Mouse (Mus musculus): ENCODE data around the gene Myo18a. TPM values are rescaled to one million over a fixed set of nuclear protein-coding genes. Genes with fewer than 3 reads are reported as not detected.
A peak's percentile ranks its signal among the peaks of the same experiment; 100 is the strongest.

The Myo18a gene
- polyA plus RNA-seq, 1 experiment: 67.3 TPM

DNA sequence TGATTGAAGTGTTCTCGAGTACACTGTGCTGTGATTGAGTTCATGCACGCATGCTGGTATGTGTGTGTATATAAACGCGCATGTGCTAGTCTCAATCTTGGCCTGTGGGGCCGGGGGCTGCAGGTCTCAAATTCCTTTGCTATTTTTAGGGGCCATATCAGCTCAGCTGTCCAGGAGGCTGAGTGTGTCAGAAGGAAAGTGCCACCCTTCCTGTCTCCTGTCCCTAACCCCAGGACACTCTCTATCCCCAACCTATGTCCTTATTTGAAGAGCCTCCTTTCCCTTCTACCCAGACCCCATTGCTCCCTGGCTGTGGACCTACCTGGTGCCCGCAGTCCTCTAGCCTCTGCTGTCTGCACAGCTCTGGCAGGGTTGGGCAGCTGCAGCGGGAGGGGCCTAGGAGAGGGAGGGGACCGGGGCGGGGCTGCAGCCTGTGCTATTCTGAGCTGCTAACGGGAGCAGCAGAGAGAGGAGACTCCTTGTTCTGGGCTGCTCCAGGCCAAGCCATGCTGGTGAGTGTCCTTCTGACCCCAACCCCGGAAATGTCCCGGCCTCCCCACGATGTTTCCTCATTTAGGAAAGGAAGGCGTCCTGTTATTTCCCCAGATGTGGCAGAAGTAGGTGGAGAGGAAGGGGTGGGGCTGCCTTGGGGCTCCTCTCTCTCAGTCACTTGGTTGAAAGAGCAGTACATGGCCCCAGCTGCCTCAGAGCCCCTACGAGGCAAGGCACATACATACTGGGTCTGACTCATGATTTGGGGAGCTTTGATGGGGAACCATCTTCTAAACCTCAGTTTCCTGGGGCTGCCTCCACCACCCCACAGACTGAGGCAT, 38.0 kb downstream of the Myo18a start:
- DNase-seq (ENCODE audit: low read depth): no peak
- TF ChIP-seq CTCF (IDR thresholded peaks at IDR 0.05; ENCODE audit: borderline replicate concordance, extremely low read depth, insufficient read depth, insufficient read length) (no peak), POLR2A (IDR thresholded peaks at IDR 0.05; ENCODE audit: borderline replicate concordance, extremely low read depth, insufficient read depth, insufficient read length, poor library complexity, severe bottlenecking) (no peak)

DNA sequence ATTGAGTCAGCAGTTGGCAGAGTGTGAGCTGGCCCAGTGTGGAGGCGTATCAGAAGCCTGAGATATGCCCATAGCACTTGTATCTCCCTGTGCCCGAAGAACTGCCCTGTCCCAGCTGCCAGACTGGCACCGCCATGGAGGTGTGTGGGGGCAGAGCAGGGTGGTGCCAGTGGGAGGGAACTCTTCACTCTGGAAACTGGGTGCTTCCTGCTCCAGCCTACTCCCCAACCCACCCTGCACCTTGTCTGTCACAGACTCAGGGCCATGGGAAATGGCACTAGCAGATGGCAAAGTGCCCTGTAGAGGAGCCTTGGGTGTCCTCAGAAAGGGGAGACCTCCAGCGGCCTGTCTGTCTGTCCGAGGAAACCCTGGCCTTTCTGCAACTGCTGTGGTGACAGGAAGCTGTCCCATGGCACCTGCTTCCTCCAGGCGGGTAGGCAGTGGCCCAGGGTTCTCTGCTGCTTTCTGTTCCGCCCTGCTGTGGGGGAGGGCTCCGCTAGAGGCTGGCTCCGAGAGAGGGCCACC, 39.4 kb downstream of the Myo18a start:
- DNase-seq (ENCODE audit: low read depth): no peak
- TF ChIP-seq CTCF (IDR thresholded peaks at IDR 0.05; ENCODE audit: borderline replicate concordance, extremely low read depth, insufficient read depth, insufficient read length) (no peak), POLR2A (IDR thresholded peaks at IDR 0.05; ENCODE audit: borderline replicate concordance, extremely low read depth, insufficient read depth, insufficient read length, poor library complexity, severe bottlenecking) (no peak)

DNA sequence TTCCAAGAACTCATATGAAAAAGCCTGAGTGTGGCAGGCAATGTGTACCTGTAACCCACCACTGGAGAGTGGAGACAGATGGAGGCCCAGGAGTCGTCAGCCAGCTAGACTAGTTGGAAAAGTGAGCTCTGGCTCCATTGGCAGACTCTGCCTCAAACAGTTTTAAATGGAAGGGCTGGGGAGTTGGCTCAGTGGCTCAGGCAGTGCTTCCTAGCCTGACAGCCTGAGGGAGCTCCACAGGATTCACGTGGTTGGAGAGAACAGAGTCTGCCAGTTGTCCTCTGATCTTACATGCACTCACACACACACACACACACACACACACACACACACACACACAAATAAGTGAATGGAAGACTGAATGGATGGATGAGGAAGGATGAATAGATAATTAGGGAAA, 43.2 kb downstream of the Myo18a start:
- no peak for TF ChIP-seq POLR2A (IDR thresholded peaks at IDR 0.05; ENCODE audit: borderline replicate concordance, extremely low read depth, insufficient read depth, insufficient read length, poor library complexity, severe bottlenecking)
- 0 out of 2 replicates have a peak, but pooled peaks have one; percentile 2 for TF ChIP-seq CTCF (IDR thresholded peaks at IDR 0.05; ENCODE audit: borderline replicate concordance, extremely low read depth, insufficient read depth, insufficient read length)
- peak; percentile 73 for DNase-seq (ENCODE audit: low read depth)

DNA sequence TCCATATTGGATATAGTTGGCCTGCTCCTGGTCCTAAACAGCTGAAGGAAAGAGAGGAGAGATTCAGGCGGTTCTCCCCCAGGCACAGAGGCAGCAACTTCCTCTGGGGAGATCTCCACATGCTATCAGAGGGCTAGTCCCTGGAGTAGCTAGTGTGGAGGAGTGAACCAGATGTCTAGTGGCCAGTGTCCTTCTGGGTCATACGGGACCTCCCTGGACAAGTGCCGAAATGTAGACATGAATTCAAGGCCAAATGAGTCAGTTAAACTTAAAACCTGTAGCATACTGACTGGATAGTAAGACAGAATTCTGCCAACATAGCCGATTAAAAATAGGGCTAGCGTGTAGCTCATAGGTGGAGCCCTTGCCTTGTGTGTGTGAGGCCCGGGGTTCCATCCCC, 43.8 kb downstream of the Myo18a start:
- no peak for DNase-seq (ENCODE audit: low read depth)
- TF ChIP-seq POLR2A (IDR thresholded peaks at IDR 0.05; ENCODE audit: borderline replicate concordance, extremely low read depth, insufficient read depth, insufficient read length, poor library complexity, severe bottlenecking): no peak
- TF ChIP-seq CTCF (IDR thresholded peaks at IDR 0.05; ENCODE audit: borderline replicate concordance, extremely low read depth, insufficient read depth, insufficient read length): no peak

DNA sequence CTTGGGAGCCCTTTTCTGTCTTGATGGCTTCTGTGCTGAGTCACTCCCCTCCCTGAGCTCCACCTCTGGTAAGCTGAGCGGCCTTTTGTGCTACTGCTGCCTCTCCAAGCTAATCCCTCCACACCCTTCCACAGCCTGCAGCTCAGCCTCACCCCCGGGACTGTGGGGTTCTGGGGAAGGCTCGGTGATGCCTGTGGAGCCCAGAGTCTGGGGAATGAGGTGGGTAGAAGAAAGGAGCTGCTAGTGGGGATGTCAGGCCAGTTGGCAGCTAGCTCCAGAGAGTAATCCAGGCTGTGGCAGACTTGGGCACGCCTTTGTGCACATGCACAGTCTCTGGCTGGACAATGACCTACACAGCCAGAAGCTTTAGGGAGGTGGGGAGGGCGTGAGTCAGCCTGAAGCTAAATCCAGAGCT, 45.0 kb downstream of the Myo18a start:
- no peak for DNase-seq (ENCODE audit: low read depth)
- TF ChIP-seq CTCF (IDR thresholded peaks at IDR 0.05; ENCODE audit: borderline replicate concordance, extremely low read depth, insufficient read depth, insufficient read length) (no peak), POLR2A (IDR thresholded peaks at IDR 0.05; ENCODE audit: borderline replicate concordance, extremely low read depth, insufficient read depth, insufficient read length, poor library complexity, severe bottlenecking) (no peak)

DNA sequence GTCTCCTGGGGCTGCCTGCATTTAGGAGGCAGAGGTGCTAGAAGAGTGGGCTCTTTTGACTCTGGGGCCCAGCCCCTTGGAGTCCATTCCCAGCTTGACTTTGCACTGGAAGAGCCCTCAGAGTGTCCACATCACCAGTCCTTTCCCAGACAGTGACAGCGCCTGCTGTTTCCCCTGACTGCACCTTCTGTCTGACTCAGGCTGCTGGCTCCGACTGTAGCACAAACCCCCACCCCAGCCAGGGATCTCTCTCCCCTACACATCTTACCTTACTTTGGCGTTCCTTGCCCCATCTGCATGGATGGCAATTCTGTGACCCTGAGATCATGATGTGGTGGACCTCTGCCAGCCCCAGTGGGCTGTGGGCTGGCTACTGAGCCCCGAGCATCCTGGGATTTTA, 46.2 kb downstream of the Myo18a start:
- no peak for TF ChIP-seq CTCF (IDR thresholded peaks at IDR 0.05; ENCODE audit: borderline replicate concordance, extremely low read depth, insufficient read depth, insufficient read length)
- TF ChIP-seq POLR2A (IDR thresholded peaks at IDR 0.05; ENCODE audit: borderline replicate concordance, extremely low read depth, insufficient read depth, insufficient read length, poor library complexity, severe bottlenecking): no peak
- DNase-seq (ENCODE audit: low read depth): no peak

DNA sequence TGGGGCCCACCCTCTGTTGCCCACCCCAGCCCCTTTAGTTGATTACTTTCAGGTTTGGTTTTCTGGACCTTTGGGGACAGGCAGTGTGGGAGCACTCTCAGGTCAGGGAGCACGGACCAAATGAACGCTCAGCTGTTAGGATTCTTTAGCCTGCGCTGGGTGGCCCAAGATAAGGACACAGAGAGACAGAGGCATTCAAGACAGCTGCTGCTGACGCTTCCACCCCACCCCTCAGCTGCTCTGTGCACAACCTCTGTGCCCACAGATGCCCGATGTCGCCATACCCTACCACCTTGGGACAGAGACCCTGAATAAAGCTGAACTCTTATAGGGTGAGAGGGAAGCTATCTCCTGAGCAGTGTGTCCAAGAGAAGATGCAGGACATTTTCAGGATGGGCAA, 47.0 kb downstream of the Myo18a start:
- TF ChIP-seq CTCF (IDR thresholded peaks at IDR 0.05; ENCODE audit: borderline replicate concordance, extremely low read depth, insufficient read depth, insufficient read length) (no peak), POLR2A (IDR thresholded peaks at IDR 0.05; ENCODE audit: borderline replicate concordance, extremely low read depth, insufficient read depth, insufficient read length, poor library complexity, severe bottlenecking) (no peak)
- no peak for DNase-seq (ENCODE audit: low read depth)

DNA sequence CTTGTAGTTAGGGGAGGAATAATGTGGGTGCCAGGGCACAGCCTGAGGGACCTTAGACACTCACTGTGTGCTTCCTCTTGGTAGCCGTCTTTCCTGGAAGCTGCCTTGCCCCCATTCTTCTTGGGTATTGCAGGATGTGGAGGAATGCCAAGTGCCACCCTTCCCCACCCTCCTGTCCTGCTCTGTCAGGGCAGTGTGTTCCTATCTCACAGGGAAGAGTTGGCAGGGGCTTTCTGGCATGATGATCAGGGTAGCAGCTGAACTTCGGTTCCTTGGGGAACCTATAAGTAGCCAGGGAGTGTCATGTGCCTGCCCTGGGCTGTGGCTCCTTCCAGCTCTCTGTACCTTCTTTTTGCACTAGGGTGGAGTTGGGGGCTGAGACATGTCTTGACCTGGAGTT, 50.9 kb downstream of the Myo18a start:
- TF ChIP-seq CTCF (IDR thresholded peaks at IDR 0.05; ENCODE audit: borderline replicate concordance, extremely low read depth, insufficient read depth, insufficient read length): no peak
- TF ChIP-seq POLR2A (IDR thresholded peaks at IDR 0.05; ENCODE audit: borderline replicate concordance, extremely low read depth, insufficient read depth, insufficient read length, poor library complexity, severe bottlenecking): no peak
- no peak for DNase-seq (ENCODE audit: low read depth)

DNA sequence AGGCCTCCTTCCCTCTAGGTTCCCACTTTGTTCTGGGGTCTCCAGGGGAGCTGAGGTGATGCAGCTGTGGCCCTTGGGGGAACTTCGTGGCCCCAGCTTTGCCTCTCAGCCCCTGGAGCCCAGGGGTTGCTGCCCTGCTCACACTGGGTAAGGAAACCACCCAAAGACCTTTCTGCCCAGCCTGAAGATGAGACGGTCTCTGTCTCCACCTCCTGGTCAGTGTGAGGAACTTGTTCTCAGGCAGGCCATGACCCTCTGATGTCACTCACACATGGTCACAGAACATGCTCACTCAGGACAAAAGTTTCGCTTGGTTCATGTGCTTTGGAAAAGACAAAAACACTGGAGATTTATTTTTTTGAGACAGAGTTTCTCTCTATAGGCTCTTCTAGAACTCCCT, 53.0 kb downstream of the Myo18a start:
- peak; percentile 78 for DNase-seq (ENCODE audit: low read depth)
- TF ChIP-seq CTCF (IDR thresholded peaks at IDR 0.05; ENCODE audit: borderline replicate concordance, extremely low read depth, insufficient read depth, insufficient read length): peak; percentile 84
- no peak for TF ChIP-seq POLR2A (IDR thresholded peaks at IDR 0.05; ENCODE audit: borderline replicate concordance, extremely low read depth, insufficient read depth, insufficient read length, poor library complexity, severe bottlenecking)

DNA sequence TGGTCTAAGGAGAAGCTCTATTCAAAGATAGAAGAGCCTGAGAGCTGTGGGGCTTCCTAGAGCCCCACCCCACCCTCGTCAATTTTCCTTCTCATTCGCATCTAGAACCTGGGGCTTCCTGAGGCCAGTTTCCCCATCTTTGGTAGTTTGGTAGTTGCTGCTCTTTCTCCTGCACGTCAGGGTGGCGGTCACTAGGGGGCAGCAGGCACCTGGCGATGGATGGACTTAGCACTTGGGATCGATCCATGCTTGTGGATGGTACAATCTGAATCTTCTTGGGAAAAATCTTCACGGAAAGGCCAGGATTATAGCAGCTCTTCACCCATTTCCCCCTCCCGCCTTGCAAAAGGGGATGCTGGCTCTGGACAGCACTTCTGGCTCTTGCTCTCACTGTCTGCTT, 58.6 kb downstream of the Myo18a start:
- TF ChIP-seq CTCF (IDR thresholded peaks at IDR 0.05; ENCODE audit: borderline replicate concordance, extremely low read depth, insufficient read depth, insufficient read length) (peak; percentile 81), POLR2A (IDR thresholded peaks at IDR 0.05; ENCODE audit: borderline replicate concordance, extremely low read depth, insufficient read depth, insufficient read length, poor library complexity, severe bottlenecking) (no peak)
- peak; percentile 69 for DNase-seq (ENCODE audit: low read depth)

DNA sequence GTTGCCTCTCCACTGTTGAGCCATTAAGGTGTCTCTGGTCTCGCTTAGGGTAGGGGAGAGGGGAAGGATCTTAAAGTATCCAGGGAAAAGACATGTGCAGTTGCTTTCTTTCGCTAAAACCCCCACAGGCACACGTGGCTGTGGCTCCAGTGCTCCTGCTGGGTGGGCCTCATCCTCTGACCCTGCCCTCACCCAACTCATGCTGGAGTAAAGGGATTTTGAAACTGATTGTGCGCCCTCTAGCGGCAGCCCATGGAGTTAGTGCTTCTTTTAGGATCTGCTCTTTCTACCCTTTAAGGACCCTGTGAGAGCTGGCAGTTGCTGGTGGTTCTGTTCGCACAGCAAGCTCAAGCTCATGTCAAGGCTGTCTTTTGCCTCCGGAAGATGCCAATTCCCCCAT, 59.7 kb downstream of the Myo18a start:
- TF ChIP-seq CTCF (IDR thresholded peaks at IDR 0.05; ENCODE audit: borderline replicate concordance, extremely low read depth, insufficient read depth, insufficient read length) (peak; percentile 88), POLR2A (IDR thresholded peaks at IDR 0.05; ENCODE audit: borderline replicate concordance, extremely low read depth, insufficient read depth, insufficient read length, poor library complexity, severe bottlenecking) (no peak)

DNA sequence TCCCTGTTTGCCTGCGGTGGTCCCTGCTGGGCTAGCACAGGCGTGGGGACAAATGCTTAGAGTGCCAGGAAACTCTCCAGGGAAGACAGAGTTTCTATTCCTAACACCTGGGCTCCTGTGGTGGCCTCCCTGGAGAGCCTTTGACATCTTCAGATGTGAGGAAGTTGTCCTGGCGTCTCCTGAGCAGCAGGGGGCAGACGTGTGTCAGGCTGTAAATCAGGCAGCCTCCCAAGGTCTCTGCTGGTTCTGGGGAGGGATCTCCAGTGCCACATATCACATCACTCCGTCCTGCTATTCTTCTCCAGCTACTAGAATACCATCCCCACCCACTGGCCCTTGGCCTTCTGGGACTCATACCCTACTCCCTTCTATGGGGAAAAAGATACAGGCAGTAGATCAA, 62.8 kb downstream of the Myo18a start:
- peak; percentile 89 for DNase-seq (ENCODE audit: low read depth)
- TF ChIP-seq POLR2A (IDR thresholded peaks at IDR 0.05; ENCODE audit: borderline replicate concordance, extremely low read depth, insufficient read depth, insufficient read length, poor library complexity, severe bottlenecking): no peak
- peak; percentile 93 for TF ChIP-seq CTCF (IDR thresholded peaks at IDR 0.05; ENCODE audit: borderline replicate concordance, extremely low read depth, insufficient read depth, insufficient read length)

More for the DNA sequence above, 59.7 kb downstream of the Myo18a start:
- DNase-seq (ENCODE audit: low read depth): peak; percentile 78
